Mouse (Mus musculus) MEL (cell line): ENCODE results near the gene Hoxa9.

Experiments
- CTCF ChIP-seq, 3 experiments: IDR thresholded peaks in 2 of 3; conservative IDR thresholded peaks in 1 of 3; 2 replicates each; pipeline ENCODE4 v1.5.1; 2011 to 2012; ENCODE audit warnings: low read length in 3 of 3, low read depth in 2 of 3, mild to moderate bottlenecking in 2 of 3, improper control_type of control experiment in 1 of 3, inconsistent platforms in 1 of 3, mixed read lengths in 1 of 3, moderate library complexity in 1 of 3; ENCODE audit not compliant: control insufficient read depth in 1 of 3, insufficient read depth in 1 of 3, poor library complexity in 1 of 3, severe bottlenecking in 1 of 3
- E2F4 ChIP-seq: IDR thresholded peaks from 2 replicates; pipeline ENCODE4 v1.6.1; 2011; ENCODE audit warnings: low read depth, low read length, improper control_type of control experiment, borderline replicate concordance
- EP300 ChIP-seq, 2 experiments: IDR thresholded peaks; 2 replicates each; pipeline ENCODE4 v1.6.1; 2011; ENCODE audit warnings: improper control_type of control experiment in 2 of 2, low read length in 2 of 2, low read depth in 1 of 2, mild to moderate bottlenecking in 1 of 2
- GATA1 ChIP-seq: IDR thresholded peaks from 2 replicates; pipeline ENCODE4 v1.6.1; 2011; ENCODE audit warnings: low read depth, low read length, improper control_type of control experiment
- JUND ChIP-seq: IDR thresholded peaks from 2 replicates; pipeline ENCODE4 v1.6.1; 2011; ENCODE audit warnings: low read depth, mild to moderate bottlenecking, improper control_type of control experiment, low read length
- NRF1 ChIP-seq: IDR thresholded peaks from 2 replicates; pipeline ENCODE4 v1.6.1; 2014; ENCODE audit warnings: low read depth, mild to moderate bottlenecking, inconsistent platforms, low read length, improper control_type of control experiment, moderate library complexity; ENCODE audit not compliant: poor library complexity, insufficient read depth, severe bottlenecking
- POLR2A ChIP-seq, 2 experiments: IDR thresholded peaks; 2 replicates each; pipeline ENCODE4 v1.6.1; 2011 to 2012; ENCODE audit warnings: low read length in 2 of 2, mild to moderate bottlenecking in 2 of 2, control low read depth in 1 of 2, improper control_type of control experiment in 1 of 2, low read depth in 1 of 2, moderate library complexity in 1 of 2; ENCODE audit not compliant: control insufficient read depth in 1 of 2, insufficient read depth in 1 of 2, poor library complexity in 1 of 2
- SIN3A ChIP-seq: IDR thresholded peaks from 2 replicates; pipeline ENCODE4 v1.6.1; 2012; ENCODE audit warnings: low read length, improper control_type of control experiment, inconsistent platforms

DNA sequence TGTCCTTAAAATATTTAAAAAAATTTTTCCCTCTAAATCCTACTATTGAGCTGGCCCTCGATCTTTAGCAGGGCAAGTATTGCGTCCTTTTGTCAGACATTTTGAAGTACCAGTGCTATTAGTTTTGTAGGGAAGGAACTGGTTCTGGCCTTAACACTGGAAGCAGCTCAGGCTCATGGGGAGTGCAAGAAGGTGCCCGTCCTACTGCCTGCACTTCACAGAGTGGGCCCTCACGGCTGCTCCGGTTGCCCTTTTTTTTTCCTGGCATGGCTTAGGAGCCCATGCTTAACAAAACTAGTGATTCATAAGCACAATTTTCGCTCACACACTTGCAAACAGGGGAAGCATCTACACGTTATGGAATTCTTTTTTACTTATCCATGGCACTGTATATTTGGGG, 8.1 kb upstream of the Hoxa9 start:
- TF ChIP-seq POLR2A (IDR thresholded peaks at IDR 0.05; ENCODE audit: control insufficient read depth in 1 of 2, insufficient read depth in 1 of 2, low read depth in 1 of 2, low read length in 2 of 2, poor library complexity in 1 of 2) (no peak), E2F4 (no peak), SIN3A (no peak), GATA1 (no peak), CTCF (IDR thresholded peaks at IDR 0.05 in 2 of 3, conservative IDR thresholded peaks at IDR 0.05 in 1 of 3; ENCODE audit: control insufficient read depth in 1 of 3, insufficient read depth in 1 of 3, low read depth in 2 of 3, low read length in 3 of 3, poor library complexity in 1 of 3, severe bottlenecking in 1 of 3) (no peak), EP300 (IDR thresholded peaks at IDR 0.05; ENCODE audit: low read depth in 1 of 2, low read length in 2 of 2) (no peak), NRF1 (no peak), JUND (no peak)
